Mouse (Mus musculus) small intestine, adult 2 months (tissue): ENCODE data around the gene Sbno1.

Experiments
- CTCF ChIP-seq: fragments of 200-500 bp; IDR thresholded peaks from 2 replicates; pipeline ENCODE4 v1.5.1; 2012; ENCODE audit warnings: low read depth, mild to moderate bottlenecking, control low read depth, inconsistent platforms, low read length, moderate library complexity, mixed read lengths; ENCODE audit not compliant: insufficient replicate concordance, insufficient read length; ENCODE audit errors: extremely low read depth
- POLR2A ChIP-seq: fragments of 200-500 bp; IDR thresholded peaks from 2 replicates; pipeline ENCODE4 v1.6.1; 2012; ENCODE audit warnings: low read depth, mild to moderate bottlenecking, control low read depth, inconsistent platforms, low read length, moderate library complexity

GRCm38 (mm10) chr5:124410808-124411207 lies 15.0 kb downstream of the Sbno1 start:
- TF ChIP-seq CTCF (no peak), POLR2A (no peak)
